Mouse (Mus musculus): ENCODE measurements around the gene Colq.

- no peak for TF ChIP-seq CTCF (IDR thresholded peaks at IDR 0.05; ENCODE audit: control insufficient read depth, insufficient read depth, low read length)
- no peak for TF ChIP-seq POLR2A (IDR thresholded peaks at IDR 0.05; ENCODE audit: borderline replicate concordance, control insufficient read depth, low read depth, low read length)
Measured at GRCm38 (mm10) chr14:31495538-31495937, 95.6 kb downstream of the Colq start.
